Mouse (Mus musculus): ENCODE data around the gene Ccpg1.

Gene Ccpg1

DNA sequence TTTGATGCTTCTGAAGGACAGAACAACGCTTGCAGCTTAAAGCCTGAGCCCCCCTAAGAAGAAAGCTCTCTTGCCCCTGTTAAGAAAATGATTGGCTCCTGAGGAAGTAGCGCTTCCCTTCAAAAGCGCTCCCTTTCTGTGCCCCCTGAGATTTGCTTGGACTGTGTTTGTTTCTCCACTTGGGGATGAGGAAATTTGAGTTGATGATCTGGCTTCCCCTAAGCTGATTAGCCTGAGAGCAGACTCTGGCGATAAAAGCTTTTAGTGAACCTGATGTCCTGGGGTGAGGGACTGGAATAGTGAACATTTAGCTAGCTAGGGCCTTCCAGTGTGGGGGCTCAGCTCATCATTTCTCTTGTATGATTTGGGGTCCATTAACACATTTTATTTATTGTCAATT is 63.7 kb downstream of the Ccpg1 start:
- DNase-seq, result no peak

- DNase-seq, result no peak
Observed at GRCm38 (mm10) chr9:73049833-73050232, 64.6 kb downstream of the Ccpg1 start.

DNA sequence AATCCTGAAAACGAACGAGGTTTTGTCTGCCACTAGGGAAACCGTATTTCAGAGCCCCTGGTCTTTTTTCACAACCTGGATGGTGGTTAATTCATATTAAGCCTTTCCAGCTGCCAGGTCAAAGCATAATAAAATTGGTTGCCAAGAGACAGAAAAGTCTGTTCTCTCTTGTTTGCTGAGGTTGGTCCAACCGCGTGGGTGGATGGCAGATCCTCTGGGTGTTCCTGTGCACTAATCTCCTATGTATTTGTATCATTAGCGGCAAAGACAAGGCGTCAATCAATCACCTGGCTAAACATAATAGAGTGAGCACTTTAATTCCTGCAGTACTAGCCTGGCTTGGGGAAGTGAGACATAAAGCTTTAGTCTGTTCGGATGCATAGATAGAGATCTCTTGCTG is 65.4 kb downstream of the Ccpg1 start:
- DNase-seq, result peak; percentile 49

GRCm38 (mm10) chr9:73055441-73055911 is 70.2 kb downstream of the Ccpg1 start:
- DNase-seq, result no peak

GRCm38 (mm10) chr9:73059224-73059623 is 74.0 kb downstream of the Ccpg1 start:
- DNase-seq, result no peak

DNA sequence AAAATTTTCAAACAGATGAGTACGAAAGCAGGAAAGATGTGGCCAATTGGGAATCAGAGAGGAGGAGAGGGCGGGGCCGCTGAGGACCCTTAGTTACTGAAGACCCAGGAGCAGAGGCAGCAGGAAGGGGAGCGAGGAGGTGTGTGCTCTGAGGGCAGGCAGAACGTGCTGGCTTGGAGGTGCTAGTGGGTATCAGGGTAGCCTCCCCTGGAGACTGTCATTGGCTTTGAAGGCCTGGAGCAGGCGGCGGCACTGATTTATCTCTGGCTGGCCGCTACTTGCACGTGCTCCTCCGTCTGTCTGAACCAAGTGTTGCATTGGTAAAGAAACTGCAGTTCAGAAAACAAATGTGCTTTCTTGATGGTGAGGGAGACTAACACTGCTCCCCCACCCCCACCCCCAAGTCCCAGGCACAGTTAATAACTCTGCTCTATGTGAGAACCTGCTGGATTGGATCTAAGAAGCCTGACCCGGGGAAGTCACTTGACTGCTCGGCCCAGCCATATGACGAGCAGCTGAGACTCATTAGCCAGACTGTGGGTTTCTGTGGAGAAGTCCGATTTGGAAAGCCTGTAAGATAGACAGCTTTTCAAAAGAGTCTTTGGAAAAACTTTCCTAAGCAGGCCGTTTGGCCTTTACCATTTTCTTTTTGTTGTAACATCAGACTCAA is 78.5 kb downstream of the Ccpg1 start:
- no peak for DNase-seq
